Mouse (Mus musculus): Measurements from ENCODE around the gene Slc23a4. TPM values are rescaled to one million over a fixed set of nuclear protein-coding genes. Genes with fewer than 3 reads are reported as not detected.

Slc23a4 gene
- polyA plus RNA-seq, 1 experiment, result 1.4 TPM

DNA sequence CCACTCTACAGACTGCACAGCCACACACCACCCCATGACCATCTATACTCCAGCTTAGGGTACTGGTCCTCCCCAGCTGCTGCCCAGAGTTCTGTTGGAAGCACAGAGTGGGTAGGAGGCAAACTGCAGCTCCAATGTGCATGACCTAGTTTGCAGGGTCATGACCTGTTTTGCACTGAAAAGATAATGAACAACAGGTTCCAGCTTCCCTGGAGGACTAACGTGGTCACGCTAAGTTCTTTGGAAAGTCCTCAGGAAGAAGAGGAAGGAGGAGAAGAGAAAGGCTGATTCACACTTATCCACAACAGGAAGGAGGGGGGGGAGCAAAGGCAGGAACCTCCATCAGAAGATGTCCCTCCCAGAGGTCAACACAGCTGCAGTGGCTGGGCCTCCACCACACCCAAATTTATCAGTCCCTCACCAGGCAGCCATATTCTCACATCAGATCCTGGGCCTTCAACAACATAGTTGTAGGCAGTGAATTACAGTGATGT is 81.0 kb downstream of the Slc23a4 start:
- TF ChIP-seq POLR2A (IDR thresholded peaks at IDR 0.05; ENCODE audit: borderline replicate concordance, extremely low read depth, low read depth, low read length), result no peak
- TF ChIP-seq CTCF (IDR thresholded peaks at IDR 0.05; ENCODE audit: insufficient read depth, low read length), result no peak
- Histone ChIP-seq H3K4me1 (ENCODE audit: control insufficient read depth, insufficient read depth, low read length) (peaks cover 5% of the 10 kb centered on the region; the same call in 1 of the 2 replicates), H3K4me3 (replicated peaks; ENCODE audit: extremely low read depth, low read depth, low read length) (no peak overlapping the region)
- 27% methylated on average over 2 of the region's 2 CpGs for WGBS
- DNase-seq, result no peak

DNA sequence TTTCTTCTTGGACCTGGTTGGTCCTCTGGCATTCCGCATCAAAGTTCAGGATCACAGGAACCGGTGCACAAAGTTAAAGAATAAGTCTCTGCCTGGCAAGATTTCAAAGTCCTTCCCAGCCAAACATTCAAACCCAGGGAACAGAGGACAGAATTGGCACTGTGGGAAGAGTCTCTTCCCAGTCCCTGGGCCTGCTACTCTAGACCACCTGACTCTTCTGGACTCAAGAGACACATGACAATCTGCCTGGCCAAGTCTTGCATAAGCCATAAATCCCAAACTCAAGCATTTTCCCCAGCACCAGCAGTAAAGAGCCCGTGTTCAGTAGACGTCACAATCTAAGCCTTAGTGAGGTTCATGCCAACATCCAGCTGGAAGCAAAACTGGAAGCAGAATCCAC is 81.5 kb downstream of the Slc23a4 start:
- no peak for DNase-seq
- TF ChIP-seq CTCF (IDR thresholded peaks at IDR 0.05; ENCODE audit: insufficient read depth, low read length) (no peak), POLR2A (IDR thresholded peaks at IDR 0.05; ENCODE audit: borderline replicate concordance, extremely low read depth, low read depth, low read length) (no peak)
- Histone ChIP-seq H3K4me1 (ENCODE audit: control insufficient read depth, insufficient read depth, low read length) (peaks cover 5% of the 10 kb centered on the region; the same call in 1 of the 2 replicates), H3K4me3 (replicated peaks; ENCODE audit: extremely low read depth, low read depth, low read length) (no peak overlapping the region)
- WGBS, result 56% methylated on average over 4 of the region's 4 CpGs

DNA sequence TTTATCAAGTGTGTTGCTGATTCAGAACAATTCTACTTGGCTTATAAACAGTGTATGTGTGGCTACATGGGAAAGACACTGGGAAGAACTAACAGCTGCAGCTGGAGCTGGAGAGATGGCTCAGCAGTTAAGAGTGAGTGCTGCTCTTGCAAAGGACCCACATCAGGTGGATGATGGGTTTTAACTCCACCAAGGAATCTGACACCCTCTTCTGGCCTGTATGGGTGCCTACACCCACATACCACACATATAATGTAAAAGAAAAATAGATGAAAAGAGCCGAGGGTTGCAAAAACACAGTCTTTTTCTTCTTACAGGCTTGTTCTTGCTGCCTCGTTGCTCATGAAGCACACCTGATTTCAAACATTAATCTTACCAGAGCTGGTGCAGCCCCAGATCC is 82.1 kb downstream of the Slc23a4 start:
- no peak overlapping the region for H3K4me3 ChIP-seq (replicated peaks; ENCODE audit: extremely low read depth, low read depth, low read length)
- no peak for DNase-seq
- peaks cover 5% of the 10 kb centered on the region; the same call in 1 of the 2 replicates for H3K4me1 ChIP-seq (ENCODE audit: control insufficient read depth, insufficient read depth, low read length)
- WGBS, result 51% methylated on average over 2 of the region's 2 CpGs
- TF ChIP-seq POLR2A (IDR thresholded peaks at IDR 0.05; ENCODE audit: borderline replicate concordance, extremely low read depth, low read depth, low read length), result no peak
- no peak for TF ChIP-seq CTCF (IDR thresholded peaks at IDR 0.05; ENCODE audit: insufficient read depth, low read length)

DNA sequence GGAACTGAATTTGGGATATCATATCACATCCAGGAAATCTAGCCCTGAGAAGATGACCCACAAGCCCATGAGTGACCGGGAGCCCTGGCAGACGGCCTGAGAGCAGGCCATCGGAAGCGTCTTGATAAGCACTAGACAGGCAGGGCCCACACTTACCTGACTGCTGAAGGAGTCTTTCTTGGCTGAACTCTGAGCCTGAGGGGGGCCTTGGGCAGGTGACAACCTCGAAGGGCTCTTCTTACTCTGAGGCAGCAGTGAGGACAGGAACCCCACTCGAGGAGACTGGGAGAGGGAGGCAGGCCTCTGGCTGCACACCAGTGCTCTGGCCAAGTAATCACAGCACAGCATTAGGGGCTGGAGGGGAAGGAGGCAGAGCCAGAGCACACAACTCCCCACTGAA is 83.8 kb downstream of the Slc23a4 start:
- 53% methylated on average over 6 of the region's 6 CpGs for WGBS
- Histone ChIP-seq H3K4me1 (ENCODE audit: control insufficient read depth, insufficient read depth, low read length) (peaks cover 3% of the 10 kb centered on the region; the same call in 1 of the 2 replicates), H3K4me3 (replicated peaks; ENCODE audit: extremely low read depth, low read depth, low read length) (no peak overlapping the region)
- no peak for TF ChIP-seq CTCF (IDR thresholded peaks at IDR 0.05; ENCODE audit: insufficient read depth, low read length)
- TF ChIP-seq POLR2A (IDR thresholded peaks at IDR 0.05; ENCODE audit: borderline replicate concordance, extremely low read depth, low read depth, low read length), result no peak
- DNase-seq, result peak; percentile 58

DNA sequence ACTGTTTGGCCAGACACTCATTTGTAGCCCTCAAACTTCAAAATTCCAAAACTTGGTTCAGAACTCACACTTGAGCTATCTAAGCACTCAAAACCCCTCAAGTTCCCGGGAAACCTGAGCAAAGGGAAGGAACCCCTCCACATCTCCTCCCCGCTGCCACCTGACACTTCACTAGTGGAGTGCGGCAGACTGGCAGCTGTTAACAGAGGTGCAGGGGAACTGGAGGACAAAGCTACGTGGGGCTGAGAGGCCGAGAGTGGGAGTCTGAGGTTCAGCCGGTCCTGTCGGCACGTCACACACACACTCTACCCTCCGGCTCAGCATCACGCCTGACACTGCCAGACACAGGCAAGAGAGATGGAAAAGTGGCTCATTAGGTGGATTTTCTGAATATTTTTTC is 84.4 kb downstream of the Slc23a4 start:
- WGBS, result 63% methylated on average over 10 of the region's 10 CpGs
- Histone ChIP-seq H3K4me1 (ENCODE audit: control insufficient read depth, insufficient read depth, low read length) (peaks cover 3% of the 10 kb centered on the region; the same call in 1 of the 2 replicates), H3K4me3 (replicated peaks; ENCODE audit: extremely low read depth, low read depth, low read length) (no peak overlapping the region)
- TF ChIP-seq POLR2A (IDR thresholded peaks at IDR 0.05; ENCODE audit: borderline replicate concordance, extremely low read depth, low read depth, low read length) (no peak), CTCF (IDR thresholded peaks at IDR 0.05; ENCODE audit: insufficient read depth, low read length) (no peak)
- DNase-seq, result peak; percentile 44

DNA sequence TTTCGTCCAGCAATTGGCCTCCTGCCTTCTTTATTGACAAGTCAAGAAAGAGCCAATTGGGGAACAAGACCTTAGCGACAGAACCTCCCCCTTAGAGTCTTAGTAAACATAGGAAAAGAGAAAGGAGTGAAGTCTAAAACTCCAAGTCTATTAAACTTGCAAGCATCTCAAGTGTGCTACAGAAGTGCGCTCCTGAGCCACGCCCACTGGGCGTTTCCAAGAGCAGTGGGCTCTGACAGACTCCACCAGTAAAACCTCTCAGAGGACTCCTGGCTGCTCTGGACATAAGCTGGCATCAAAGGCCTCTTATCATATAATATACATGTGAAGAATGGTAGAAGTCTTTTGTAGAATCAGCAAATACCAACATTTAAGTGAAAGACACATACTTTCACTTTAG is 84.8 kb downstream of the Slc23a4 start:
- WGBS, result 62% methylated on average over 5 of the region's 5 CpGs
- TF ChIP-seq CTCF (IDR thresholded peaks at IDR 0.05; ENCODE audit: insufficient read depth, low read length) (no peak), POLR2A (IDR thresholded peaks at IDR 0.05; ENCODE audit: borderline replicate concordance, extremely low read depth, low read depth, low read length) (no peak)
- DNase-seq, result peak; percentile 79
- Histone ChIP-seq H3K4me1 (ENCODE audit: control insufficient read depth, insufficient read depth, low read length) (peaks cover 3% of the 10 kb centered on the region; the same call in 1 of the 2 replicates), H3K4me3 (replicated peaks; ENCODE audit: extremely low read depth, low read depth, low read length) (no peak overlapping the region)

DNA sequence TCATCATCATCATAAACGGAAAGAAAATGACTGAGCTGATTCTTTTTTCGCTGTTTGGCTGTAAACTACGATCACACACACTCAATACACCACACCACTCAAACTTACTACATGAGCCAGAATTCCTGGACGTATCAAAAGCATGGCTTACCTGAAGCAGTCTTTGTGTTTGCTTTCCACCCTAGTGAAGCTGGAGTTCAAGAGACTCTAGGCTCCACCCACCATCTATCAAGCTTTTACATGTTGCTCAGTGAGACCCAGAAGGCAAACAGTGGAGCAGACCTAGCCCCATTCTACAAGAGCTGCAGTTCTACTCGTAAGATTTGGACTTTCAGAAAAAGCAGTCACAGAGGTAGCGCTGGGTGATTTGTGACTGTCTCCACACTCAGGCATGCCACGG is 85.6 kb downstream of the Slc23a4 start:
- 78% methylated on average over 7 of the region's 7 CpGs for WGBS
- peak; percentile 41 for DNase-seq
- Histone ChIP-seq H3K4me3 (replicated peaks; ENCODE audit: extremely low read depth, low read depth, low read length) (no peak overlapping the region), H3K4me1 (ENCODE audit: control insufficient read depth, insufficient read depth, low read length) (peaks cover 3% of the 10 kb centered on the region; the same call in 1 of the 2 replicates)
- no peak for TF ChIP-seq CTCF (IDR thresholded peaks at IDR 0.05; ENCODE audit: insufficient read depth, low read length)
- no peak for TF ChIP-seq POLR2A (IDR thresholded peaks at IDR 0.05; ENCODE audit: borderline replicate concordance, extremely low read depth, low read depth, low read length)

DNA sequence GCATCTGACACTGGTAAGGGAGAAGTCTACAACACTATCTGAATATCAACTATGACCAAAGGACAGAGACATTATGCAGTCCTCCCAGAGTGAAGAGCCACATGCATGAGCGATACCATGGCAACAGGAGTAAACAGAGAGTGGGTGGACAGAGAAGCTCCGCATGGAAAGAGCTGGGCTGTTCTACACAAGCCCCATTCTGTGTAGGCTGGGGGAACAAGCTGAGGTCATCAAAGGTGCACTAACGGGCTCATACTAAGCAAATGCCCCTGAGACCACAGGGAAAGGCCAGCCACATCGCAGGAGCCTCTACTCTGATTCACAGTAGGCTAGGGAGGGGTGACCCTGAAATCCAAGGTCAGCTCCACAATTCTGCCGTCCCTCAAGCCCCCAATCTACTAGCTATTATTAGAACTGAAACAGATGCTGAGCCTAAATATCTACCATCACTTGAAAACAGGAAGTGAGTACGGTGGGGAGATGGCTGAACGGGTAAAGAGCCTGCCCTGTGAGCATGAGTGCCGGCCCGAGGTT is 86.2 kb downstream of the Slc23a4 start:
- no peak for TF ChIP-seq POLR2A (IDR thresholded peaks at IDR 0.05; ENCODE audit: borderline replicate concordance, extremely low read depth, low read depth, low read length)
- peak overlapping the region; percentile 19 for H3K4me3 ChIP-seq (replicated peaks; ENCODE audit: extremely low read depth, low read depth, low read length)
- peaks cover 3% of the 10 kb centered on the region; the same call in 1 of the 2 replicates for H3K4me1 ChIP-seq (ENCODE audit: control insufficient read depth, insufficient read depth, low read length)
- WGBS, result 36% methylated on average over 9 of the region's 9 CpGs
- DNase-seq, result no peak

DNA sequence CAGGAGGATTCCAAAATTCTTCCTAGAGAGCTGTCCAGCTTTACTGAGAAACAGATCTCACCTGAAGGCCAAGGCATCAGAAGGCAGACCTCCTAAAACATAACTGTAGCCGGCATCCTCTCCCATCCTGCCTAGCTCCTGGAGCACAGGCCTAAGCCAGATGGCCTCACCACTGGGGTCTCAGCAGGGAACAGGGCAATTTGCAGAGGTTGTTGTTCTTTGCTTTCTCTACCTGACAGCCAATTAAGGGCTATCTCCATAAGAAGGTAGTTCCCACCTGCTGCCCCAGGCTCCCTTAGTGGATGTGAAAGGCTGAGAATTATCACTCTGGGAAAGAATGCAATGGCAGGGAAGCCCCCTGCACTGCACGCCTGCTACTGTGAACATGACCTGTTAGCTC is 87.2 kb downstream of the Slc23a4 start:
- WGBS, result 86% methylated on average over 2 of the region's 2 CpGs

DNA sequence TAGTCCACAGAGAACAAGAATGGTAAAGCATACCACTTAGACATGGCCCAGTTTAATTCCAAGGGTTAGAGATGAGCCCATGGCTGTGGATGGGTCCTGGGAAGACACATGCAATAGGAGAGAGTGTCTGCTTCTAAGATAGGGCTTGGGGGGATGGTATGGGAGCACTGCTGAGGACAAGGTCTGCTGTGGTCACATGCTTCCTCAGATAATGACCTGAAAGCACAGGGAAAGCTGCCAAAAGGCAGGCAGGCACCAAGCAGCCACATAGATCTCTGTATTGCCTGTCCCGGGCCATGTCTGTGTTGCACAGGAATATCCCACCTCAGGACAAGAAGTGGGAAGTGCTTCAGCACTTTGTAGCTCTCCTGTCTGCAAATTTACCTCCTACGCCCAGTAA is 89.1 kb downstream of the Slc23a4 start:
- 73% methylated on average over 2 of the region's 2 CpGs for WGBS
- peaks cover 3% of the 10 kb centered on the region; the same call in 1 of the 2 replicates for H3K4me1 ChIP-seq (ENCODE audit: control insufficient read depth, insufficient read depth, low read length)
- H3K4me3 ChIP-seq (replicated peaks; ENCODE audit: extremely low read depth, low read depth, low read length), result no peak overlapping the region
- TF ChIP-seq POLR2A (IDR thresholded peaks at IDR 0.05; ENCODE audit: borderline replicate concordance, extremely low read depth, low read depth, low read length) (no peak), CTCF (IDR thresholded peaks at IDR 0.05; ENCODE audit: insufficient read depth, low read length) (no peak)
- no peak for DNase-seq

More for the DNA sequence above, 87.2 kb downstream of the Slc23a4 start:
- no peak for DNase-seq
- TF ChIP-seq CTCF (IDR thresholded peaks at IDR 0.05; ENCODE audit: insufficient read depth, low read length) (no peak), POLR2A (IDR thresholded peaks at IDR 0.05; ENCODE audit: borderline replicate concordance, extremely low read depth, low read depth, low read length) (no peak)
- H3K4me3 ChIP-seq (replicated peaks; ENCODE audit: extremely low read depth, low read depth, low read length), result no peak overlapping the region
- H3K4me1 ChIP-seq (ENCODE audit: control insufficient read depth, insufficient read depth, low read length), result peaks cover 3% of the 10 kb centered on the region; the same call in 1 of the 2 replicates

Data from lung, adult 2 months (tissue).